Mouse (Mus musculus) common myeloid progenitor, adult 5-6 weeks (primary cell): ENCODE measurements around the gene H2afb1. TPM values are rescaled to one million over a fixed set of nuclear protein-coding genes. Genes with fewer than 3 reads are reported as not detected.
"Not testable (repeated sequence)": the region's sequence is repeated elsewhere in the genome, so short reads cannot be mapped to it uniquely, and the experiment has no call there.

ENCODE experiments used
- ATAC-seq: replicated peaks from 2 replicates; pipeline ENCODE4 v1.8.0; 2016; ENCODE audit warnings: low read depth, mild to moderate bottlenecking, moderate TSS enrichment, inconsistent platforms; ENCODE audit not compliant: poor library complexity, severe bottlenecking
- total RNA-seq: library from RNA; stranded (forward); fragments of 200-1000, 187-1606 nt; gene quantifications from 2 replicates; pipeline ENCODE4 v1.2.3, GENCODE M21; 2017

Gene H2afb1
- not detected in 2 replicates for total RNA-seq

- not testable (repeated sequence) for ATAC-seq
Observed at GRCm38 (mm10) chrX:117014457-117014856, at the start of gene H2afb1. TSS of gene H2afb1 (plus strand) at chrX:117014757.

GRCm38 (mm10) chrX:117036085-117036484 is 21.5 kb downstream of the H2afb1 start:
- no peak for ATAC-seq
